Mouse (Mus musculus): ENCODE data around the gene Cdc42bpb.

The Cdc42bpb gene

GRCm38 (mm10) chr12:111275150-111275841 lies 102.2 kb downstream of the Cdc42bpb start:
- no peak for DNase-seq

- DNase-seq, result no peak
Observed at GRCm38 (mm10) chr12:111274447-111275149, 102.9 kb downstream of the Cdc42bpb start.

GRCm38 (mm10) chr12:111274006-111274405 lies 103.5 kb downstream of the Cdc42bpb start:
- DNase-seq, result no peak

GRCm38 (mm10) chr12:111272420-111272819 lies 105.1 kb downstream of the Cdc42bpb start:
- peak; percentile 75 for DNase-seq

- DNase-seq, result no peak
Observed at GRCm38 (mm10) chr12:111271966-111272365, 105.6 kb downstream of the Cdc42bpb start.

GRCm38 (mm10) chr12:111271406-111271805 lies 106.1 kb downstream of the Cdc42bpb start:
- DNase-seq, result no peak

- DNase-seq, result peak; percentile 82
Observed at GRCm38 (mm10) chr12:111270629-111271277, 106.8 kb downstream of the Cdc42bpb start, which contains the start of gene Amn. Gene Amn, plus strand, starts transcription at chr12:111271095.

- no peak for DNase-seq
Observed at GRCm38 (mm10) chr12:111267673-111268325, 109.7 kb downstream of the Cdc42bpb start.

- DNase-seq, result no peak
Observed at GRCm38 (mm10) chr12:111266592-111266991, 110.9 kb downstream of the Cdc42bpb start.

- DNase-seq, result no peak
Observed at GRCm38 (mm10) chr12:111265212-111265611, 112.3 kb downstream of the Cdc42bpb start.

- no peak for DNase-seq
Observed at GRCm38 (mm10) chr12:111263650-111264049, 113.9 kb downstream of the Cdc42bpb start.

GRCm38 (mm10) chr12:111251227-111251626 lies 126.3 kb downstream of the Cdc42bpb start:
- no peak for DNase-seq

- DNase-seq, result no peak
Observed at GRCm38 (mm10) chr12:111250116-111250515, 127.4 kb downstream of the Cdc42bpb start.

GRCm38 (mm10) chr12:111249095-111249494 lies 128.4 kb downstream of the Cdc42bpb start:
- DNase-seq, result peak; percentile 24

- DNase-seq, result no peak
Observed at GRCm38 (mm10) chr12:111246808-111247464, 130.6 kb downstream of the Cdc42bpb start.

GRCm38 (mm10) chr12:111245070-111245469 lies 132.4 kb downstream of the Cdc42bpb start:
- DNase-seq, result no peak

- no peak for DNase-seq
Observed at GRCm38 (mm10) chr12:111243733-111244132, 133.8 kb downstream of the Cdc42bpb start.
